Mouse (Mus musculus) common myeloid progenitor, adult 5-6 weeks (primary cell): ENCODE results near the gene Ndufv3. TPM values are rescaled to one million over a fixed set of nuclear protein-coding genes. Genes with fewer than 3 reads are reported as not detected.
"Not testable (repeated sequence)": the region's sequence is repeated elsewhere in the genome, so short reads cannot be mapped to it uniquely, and the experiment has no call there.

Source experiments
- ATAC-seq: replicated peaks from 2 replicates; pipeline ENCODE4 v1.8.0; 2016; ENCODE audit warnings: low read depth, mild to moderate bottlenecking, moderate TSS enrichment, inconsistent platforms; ENCODE audit not compliant: poor library complexity, severe bottlenecking
- total RNA-seq: library from RNA; stranded (forward); fragments of 200-1000, 187-1606 nt; gene quantifications from 2 replicates; pipeline ENCODE4 v1.2.3, GENCODE M21; 2017

Gene Ndufv3
- total RNA-seq, 1 experiment from 2014 or later = 182 TPM

DNA sequence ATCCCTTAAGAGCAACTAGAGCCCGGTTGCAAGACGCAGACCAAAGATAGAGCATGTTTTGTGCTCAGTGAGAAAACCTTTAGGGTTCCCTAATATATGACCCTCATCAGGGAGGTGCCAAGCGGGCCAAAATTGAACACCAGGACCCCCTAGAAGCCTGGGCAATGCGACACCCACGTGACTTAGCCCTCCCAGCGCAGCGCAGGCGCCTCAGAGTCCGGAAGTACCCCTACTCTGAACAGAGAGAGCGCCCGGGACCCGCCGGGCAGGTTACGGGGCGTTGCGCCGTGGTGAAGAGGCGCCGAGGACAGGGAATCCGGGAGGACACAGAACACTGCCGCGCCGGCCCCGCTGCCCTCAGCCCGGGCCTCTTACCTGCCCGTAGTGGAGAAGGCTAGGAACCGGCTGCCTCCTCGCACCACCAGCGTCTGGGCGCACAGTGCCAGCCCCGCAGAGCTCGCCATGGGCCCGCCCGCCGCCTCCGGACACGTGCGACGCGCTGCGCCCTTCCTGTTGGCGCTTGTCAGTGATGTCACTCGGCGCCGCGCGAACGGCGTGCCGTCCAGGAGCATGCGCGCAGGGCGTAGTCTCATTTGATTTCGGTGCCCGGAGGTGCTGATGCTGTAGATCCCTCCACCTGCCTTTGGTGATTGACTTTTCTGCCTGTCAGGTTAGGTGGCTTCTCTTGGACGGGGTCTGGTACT lies 8.0 kb upstream of the Ndufv3 start:
- ATAC-seq = peak; percentile 94

DNA sequence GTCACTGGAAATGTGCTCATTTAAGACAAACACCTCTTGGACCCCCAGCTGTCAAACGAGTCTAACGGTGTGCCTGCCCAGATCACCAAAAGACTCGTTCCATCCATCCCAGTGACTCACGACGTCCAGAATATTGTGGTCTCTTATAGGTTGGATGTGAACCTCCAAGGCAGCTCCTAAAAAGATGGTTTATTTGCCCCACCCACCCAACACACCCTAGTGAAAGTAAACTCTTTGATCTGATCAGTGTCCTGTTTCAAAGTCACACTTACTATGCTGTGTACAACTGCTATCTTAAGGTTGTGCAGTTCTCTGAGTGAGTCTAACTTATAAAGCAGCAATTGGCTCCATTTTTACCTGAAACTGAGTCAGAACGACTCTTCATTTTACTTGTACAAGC lies 7.3 kb upstream of the Ndufv3 start:
- ATAC-seq = no peak

DNA sequence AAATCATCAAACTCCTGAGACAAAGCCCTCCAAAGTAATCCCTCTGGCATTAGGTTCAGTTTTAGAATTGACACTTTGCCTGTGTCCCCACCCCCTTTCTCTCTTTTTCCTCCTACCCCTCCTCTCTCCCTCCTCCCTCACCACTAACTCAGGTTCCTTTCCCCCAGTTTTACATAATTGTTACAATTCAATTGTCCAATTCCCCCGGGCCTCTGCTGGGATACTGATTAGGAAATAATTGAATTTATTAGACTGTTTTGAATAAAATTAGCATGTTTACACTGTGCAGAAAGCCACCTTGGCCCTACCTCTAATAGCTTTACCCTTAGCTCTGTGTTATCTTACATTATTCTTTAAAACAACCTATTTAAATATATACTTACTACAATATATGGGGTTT lies 5.2 kb upstream of the Ndufv3 start:
- ATAC-seq = no peak

DNA sequence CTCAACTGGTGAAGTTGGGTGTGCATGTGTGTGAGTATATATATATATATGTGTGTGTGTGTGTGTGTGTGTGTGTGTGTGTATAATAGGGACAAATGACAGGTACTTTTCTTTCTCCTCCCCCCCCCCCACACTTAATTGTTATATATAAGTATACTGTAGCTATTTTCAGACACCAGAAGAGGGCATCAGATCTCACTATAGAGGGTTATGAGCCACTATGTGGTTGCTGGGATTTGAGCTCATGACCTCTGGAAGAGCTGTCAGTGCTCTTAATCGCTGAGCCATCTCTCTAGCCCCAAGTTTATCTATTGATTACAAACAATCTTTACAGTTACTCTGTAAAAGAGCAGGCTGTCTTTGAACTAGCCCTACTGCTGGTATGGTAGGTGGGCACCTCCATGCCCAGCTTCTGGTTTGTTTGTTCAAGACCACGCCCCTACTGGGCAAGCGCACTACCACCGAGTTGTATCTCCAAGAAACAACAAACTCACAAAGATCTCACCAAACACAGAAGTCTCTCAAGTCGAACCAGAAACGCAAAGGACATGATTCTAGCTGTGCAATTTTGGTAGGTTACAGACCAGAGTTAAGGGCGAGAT lies 470 bp upstream of the Ndufv3 start:
- ATAC-seq = peak; percentile 57

DNA sequence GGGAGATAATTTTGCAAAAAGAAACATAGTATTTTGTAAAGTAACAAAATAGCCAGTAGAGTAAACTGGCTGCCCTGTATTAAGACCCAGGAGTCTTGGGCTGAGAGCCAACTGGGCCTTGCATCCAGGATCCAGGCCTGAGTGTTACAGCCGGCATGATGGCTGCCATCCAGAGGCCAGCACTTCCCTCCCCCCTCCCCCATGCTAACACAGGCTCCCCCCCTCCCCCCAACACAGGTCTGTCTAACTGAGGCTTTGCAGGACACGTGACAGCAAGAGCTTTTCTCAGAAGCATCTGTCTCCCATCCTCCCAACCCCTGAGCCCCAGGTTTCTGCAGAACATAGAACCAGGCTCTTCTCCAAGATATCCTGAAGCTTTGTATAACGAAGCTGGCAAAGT lies 980 bp downstream of the Ndufv3 start:
- no peak for ATAC-seq

DNA sequence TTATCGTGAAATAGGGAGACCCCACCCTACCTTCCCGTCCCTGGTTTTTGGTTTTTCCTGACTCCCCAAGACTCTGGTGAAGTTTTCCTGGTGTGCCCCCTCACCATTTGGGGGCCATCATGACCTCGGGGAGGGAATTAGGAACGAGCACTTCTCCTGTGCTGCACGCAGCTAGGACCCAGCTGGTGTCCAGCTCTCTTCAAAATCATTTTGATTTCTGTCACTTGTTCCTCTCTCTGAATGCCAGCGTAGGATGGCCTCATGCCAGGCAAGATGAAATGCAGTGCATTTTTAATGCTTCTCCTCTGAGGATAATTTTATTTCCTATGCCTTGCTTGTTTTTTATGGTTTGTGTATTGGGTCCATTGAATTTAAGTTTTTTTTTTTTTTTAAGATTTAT lies 2.0 kb downstream of the Ndufv3 start:
- no peak for ATAC-seq

DNA sequence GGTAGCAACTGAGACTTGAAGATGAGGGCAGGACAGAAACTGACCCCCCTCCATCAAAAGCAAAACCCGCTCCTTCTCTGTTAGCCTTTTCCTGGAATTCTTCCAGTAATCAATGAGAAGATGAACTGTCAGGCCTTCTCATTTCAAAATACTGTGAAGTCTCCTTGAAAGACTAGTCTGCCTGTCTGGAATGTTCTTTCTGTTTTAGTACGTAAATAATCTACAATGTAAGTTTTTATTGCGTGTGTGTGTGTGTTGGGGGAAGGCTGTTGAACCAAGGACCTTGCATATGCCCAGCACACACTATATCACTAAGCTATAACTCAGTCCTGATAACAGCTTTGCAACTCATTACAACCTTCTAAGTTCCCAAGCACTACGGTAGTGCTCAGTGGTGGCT lies 5.2 kb downstream of the Ndufv3 start:
- ATAC-seq = no peak

DNA sequence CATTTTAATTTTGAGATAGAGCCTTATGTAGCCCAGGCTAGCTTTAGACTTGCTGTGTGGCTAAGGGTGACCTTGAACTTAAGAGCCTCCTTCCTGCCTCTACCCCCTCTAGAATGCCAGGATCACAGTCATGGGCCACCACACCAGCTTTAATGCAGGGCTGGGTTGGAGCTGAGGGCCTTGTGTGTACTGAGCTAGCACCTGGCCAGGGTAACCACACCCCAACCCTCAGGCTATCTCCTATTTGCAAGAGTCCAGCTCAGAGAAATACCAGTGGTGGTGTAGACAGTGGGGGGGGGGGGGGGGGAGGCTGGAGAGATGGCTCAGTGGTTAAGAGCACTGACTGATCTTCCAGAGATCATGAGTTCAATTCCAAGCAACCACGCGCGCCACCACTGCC lies 5.9 kb downstream of the Ndufv3 start:
- ATAC-seq = no peak

DNA sequence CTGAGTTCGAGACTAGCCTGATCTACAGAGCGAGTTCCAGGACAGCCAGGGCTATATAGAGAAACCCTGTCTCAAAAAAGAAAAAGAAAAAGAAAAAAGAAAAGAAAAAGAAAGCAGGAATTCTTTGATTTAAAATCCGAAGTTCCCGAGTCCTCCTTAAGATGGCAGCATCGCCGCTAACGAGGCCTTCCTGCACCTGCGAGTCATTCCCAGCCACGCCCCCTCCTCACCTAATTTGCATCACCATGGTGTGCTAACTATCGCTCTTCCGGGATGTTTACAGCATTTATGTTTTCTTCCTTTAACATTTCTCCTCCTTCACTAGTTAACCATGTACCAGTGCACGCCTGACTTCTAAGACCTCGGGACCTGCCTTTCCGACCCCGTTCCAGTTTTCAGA lies 9.4 kb downstream of the Ndufv3 start:
- ATAC-seq = 0 out of 2 replicates have a peak, but pooled peaks have one; percentile 32

DNA sequence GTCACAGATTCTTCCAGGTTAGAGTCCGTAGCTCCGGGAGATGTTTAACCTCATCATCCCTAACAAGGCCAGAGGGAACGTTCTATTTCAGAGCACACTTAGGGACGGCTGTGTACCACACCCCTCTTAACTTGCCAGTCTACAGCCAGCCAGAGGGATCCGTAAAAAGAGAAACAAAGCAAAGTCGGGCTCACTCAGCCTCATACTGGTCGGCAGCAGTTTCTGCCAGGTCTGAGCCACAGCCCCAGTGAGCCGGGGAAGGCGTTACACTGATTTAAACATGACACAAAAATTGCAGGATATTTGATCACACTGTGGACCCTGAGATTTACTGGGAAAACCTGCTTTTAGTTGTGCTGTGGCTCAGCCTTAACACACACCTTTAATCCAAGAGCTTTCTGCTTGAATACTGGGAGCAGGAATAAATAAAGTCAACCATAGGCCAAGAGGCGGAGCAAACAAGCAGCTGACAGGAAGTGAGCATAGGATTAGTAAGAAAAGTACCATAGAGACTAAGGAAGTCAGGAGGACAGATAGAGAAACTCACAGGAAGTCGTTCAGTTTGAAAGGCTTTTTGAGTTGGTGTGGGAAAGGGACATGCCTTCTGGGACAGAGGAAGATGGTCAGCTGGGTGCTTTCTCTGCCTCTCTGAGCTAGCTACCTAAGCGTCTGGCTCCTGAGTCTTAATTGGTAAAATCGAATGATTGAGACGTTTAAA lies 11.7 kb downstream of the Ndufv3 start:
- ATAC-seq = no peak

DNA sequence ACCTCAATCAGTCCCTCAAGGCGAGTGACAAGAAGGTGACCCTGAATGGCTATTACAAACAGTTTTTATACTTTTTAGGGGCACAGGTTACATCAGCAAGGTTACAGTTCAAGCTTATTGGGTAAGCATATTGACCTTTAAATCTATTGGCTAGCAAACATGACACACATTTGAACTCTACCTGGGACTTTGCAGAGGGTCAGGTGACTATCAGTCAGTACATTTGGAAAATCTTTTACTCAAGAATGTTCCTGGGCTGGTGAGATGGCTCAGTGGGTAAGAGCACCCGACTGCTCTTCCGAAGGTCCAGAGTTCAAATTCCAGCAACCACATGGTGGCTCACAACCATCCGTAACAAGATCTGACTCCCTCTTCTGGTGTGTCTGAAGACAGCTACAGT lies 12.4 kb downstream of the Ndufv3 start:
- not testable (repeated sequence) for ATAC-seq

DNA sequence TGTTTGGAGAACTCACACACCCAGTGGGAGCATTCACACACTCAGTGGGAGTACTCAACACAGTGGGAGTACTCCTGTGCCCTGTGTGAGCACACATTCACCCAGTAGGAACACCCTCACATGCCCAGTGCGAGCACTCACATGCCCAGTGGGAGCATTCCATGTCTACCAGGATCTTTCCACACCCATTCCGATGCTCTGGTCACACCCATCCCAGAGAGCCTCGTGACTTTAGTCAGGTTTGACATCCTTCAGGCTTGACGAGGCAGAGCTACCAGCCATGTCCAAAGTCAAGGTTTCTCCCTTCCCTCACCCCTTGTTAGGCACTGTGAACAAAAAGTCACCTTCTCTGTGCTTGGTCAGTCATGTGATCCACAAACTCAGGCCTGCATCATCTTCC lies 15.4 kb downstream of the Ndufv3 start:
- no peak for ATAC-seq

DNA sequence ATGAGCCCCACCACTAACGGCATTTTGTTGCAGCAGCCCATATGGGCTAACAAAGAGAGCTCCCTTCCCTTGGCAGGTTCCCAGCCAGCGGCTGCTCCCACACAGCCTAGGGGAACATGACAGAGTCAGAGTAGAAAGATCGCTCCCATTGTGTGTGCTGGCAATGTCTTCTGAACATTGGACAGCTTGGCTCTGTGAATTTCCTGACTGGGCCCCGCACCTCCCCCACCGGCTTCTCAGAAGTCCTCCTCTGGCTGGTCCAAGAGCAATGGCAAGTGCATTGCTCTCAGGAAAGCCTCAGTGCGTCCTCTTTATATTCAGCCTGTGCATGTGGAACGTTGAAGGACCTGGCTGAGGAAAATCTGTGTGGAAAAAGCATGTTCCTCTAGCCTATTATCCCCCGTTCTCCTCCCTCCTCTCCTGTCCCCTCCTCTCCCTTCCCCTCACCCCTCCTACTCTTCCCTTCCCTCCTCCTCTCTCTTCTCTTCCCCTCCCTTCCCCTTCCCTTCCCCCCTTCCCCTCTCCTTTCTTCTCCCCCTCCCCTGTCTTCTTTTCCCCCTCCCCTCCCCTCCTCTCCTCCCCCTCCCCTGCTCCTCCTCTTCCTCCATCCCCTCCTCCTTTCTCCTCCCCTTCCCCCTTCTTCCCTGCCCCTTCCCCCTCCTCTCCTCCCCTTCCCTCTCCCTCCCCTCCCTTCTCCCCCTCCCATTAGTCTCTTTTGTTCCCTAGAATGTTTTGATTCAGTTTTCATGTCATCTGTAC lies 16.1 kb downstream of the Ndufv3 start:
- no peak for ATAC-seq

DNA sequence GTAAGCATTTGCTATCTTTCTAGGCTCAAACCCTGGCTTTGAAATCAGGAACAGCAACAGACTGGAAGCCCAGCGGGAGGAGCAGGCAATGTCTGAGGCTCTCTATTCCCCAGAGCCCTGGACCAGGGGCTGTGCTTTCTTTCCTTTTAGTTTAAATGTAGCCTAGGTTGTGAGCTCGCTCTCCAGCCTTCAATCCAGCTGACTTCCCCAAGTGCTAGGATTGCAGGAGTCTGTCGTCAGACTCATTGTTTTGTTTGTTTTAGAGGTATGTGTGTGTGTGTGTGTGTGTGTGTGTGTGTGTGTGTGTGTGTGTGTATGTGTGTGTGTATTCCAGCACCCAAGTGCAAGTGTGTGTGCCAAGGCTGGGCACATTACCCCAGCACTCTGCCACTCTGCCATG lies 20.2 kb downstream of the Ndufv3 start:
- ATAC-seq = no peak

DNA sequence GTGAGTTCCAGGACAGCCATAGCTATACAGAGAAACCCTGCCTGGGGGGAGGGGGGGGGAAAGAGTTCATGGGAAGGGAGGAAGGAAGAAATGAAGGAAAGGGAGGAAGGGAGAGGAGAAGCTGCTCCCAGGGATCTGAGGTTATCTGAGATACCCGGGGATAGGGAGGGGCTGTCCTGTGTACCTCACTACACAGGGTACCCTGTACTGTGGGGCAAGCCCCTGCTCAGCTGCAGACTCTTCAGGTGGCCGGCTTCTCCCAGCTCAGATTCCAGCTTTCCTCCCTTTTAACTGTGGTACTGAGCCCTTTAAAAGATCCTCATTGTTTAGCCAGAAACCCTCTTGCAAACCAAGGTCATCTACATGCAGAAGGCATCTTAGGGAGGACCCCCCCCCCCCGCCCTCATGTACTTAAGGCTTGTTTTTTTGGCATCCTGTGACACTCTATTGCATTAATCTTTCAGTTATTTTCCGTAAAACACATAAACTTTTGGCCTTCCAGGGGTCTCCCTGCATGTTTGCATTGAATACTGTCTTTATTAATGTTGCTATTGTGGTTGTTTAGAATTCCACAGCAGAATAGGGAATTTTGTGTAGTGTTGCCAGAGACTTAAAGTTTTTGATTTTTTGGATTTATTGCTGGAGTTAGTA lies 21.0 kb downstream of the Ndufv3 start:
- ATAC-seq = no peak

DNA sequence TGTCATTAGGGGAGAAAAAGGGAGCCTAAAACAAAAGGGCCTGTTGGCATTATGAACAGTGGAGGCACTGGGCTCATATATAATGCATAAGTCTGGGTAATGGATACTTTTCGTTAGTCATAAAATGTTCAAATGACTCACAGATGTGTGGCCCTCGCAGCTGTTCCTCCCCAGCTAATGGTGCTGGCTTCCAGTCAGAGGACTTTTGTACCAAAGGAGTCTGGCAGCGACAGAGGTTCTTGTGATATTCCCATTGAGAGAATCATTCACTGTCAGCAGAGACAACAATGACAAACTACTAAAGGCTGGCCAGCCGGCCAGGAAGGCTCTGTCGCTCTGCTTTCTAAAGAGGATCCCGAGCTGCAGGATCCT lies 21.5 kb downstream of the Ndufv3 start:
- no peak for ATAC-seq

DNA sequence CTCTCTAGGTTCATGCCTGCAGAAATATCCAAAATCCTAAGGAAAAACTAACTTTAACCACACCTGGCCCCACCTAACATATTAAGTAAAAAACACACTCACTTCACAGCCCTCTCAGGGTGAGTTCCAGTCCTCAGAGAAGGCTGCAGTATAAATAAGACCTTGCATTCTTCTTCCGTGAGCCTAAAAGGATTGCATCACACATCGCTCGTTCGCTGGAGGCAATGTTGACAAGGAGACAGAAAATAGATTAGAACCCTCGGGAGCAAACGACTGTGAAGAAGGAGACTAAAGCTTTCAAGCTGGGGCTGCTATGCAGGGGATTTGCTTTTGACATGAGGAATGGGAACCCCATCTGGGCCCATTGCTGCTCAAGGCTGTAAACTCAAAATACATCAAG lies 23.7 kb downstream of the Ndufv3 start:
- no peak for ATAC-seq

DNA sequence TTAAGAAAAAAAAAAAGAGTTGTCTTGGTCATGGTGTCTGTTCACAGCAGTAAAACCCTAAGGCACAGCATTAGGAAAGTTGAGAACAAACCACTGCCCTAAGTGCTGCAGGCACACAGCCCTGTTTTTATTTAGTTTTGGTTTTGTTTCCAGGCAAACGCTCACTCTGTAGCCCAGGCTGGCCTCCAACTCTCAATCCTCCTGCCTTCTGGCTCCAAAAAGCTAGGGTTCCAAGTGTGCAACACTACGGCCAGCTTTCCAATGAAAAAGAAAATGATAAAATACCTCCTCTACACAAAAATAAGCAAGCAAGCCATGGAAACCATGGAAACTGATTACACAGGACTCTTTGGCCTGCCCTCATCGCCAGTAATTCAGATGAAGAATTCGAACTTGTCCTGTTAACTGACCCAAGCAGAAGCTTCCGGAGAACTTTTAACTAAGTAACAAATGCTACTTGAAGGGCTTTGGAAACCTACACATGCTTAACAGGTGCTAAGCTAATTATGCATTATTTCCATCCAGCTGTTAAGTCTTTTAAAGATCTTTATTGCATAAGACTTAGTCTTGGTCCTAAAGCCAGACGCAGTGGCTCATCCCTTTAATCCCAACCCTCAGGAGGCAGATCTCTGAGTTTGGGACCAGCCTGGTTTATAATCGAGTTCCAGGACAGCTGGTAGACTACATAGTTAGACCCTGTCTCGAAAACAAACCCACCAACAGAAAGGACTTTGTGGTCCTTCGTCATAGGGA lies 26.7 kb downstream of the Ndufv3 start:
- no peak for ATAC-seq

DNA sequence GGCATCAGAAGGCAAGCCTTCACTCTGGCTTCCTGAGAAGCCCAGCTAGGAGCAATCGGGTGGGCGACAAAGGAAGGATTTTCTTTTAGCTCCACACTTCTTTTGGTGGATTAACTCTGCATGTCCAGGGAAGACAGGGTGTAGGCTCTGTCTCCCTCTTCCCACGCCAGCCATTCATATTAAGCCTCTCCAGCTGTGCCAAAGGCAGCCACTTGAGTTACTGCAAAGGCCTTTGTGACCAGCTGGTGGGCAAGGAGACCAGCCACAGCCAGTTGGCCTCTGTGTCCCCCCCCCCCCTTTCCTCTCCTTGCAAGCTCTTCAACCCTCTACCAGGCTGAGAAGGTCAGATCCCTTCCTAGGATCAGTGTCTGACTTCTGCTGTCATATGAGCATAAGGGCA lies 28.1 kb downstream of the Ndufv3 start:
- ATAC-seq = no peak

DNA sequence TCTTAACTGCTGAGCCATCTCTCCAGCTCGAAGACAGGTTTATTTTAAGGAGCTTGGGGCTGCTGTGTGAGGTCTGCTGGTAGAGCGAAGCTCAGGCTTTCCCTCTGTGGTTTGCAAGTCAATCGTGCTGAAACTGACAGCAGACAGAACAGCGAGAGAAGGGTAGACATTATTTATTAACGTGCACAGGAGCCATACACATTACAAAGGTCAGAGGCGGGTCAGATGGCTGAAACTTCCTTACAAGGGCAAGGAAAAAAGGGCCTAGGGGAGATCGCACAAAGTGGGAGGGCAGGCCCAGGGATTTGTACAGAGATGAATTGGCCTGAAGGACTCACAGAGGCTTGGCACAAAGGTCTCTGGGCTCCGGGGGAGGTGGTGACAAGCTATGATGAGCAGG lies 29.5 kb downstream of the Ndufv3 start:
- ATAC-seq = no peak
